Mouse (Mus musculus) G1E-ER4 (cell line): ENCODE results near the gene Cep57. TPM values are rescaled to one million over a fixed set of nuclear protein-coding genes. Genes with fewer than 3 reads are reported as not detected.

Experiments used
- GATA1 ChIP-seq: IDR thresholded peaks from one replicate; pipeline ENCODE4 v1.8.0; 2012; ENCODE audit warnings: low read length, inconsistent platforms
- polyA plus RNA-seq: library from polyadenylated mRNA; stranded (reverse); fragments of >175 nt; gene quantifications from 2 replicates; pipeline ENCODE4 v1.2.3, GENCODE M21; 2012

Cep57 gene
- polyA plus RNA-seq, 1 experiment: 20.1 TPM

- TF ChIP-seq GATA1: no peak
These were observed 6.1 kb downstream of the Cep57 start for GRCm38 (mm10) chr9:13820774-13821173.

GRCm38 (mm10) chr9:13818369-13818768, 8.5 kb downstream of the Cep57 start:
- TF ChIP-seq GATA1: no peak

GRCm38 (mm10) chr9:13809937-13810336, 17.0 kb downstream of the Cep57 start:
- no peak for TF ChIP-seq GATA1

- TF ChIP-seq GATA1: no peak
These were observed 19.2 kb downstream of the Cep57 start for GRCm38 (mm10) chr9:13807657-13808056.

- no peak for TF ChIP-seq GATA1
These were observed 20.1 kb downstream of the Cep57 start for GRCm38 (mm10) chr9:13806854-13807253.

- no peak for TF ChIP-seq GATA1
These were observed 22.4 kb downstream of the Cep57 start for GRCm38 (mm10) chr9:13804480-13804879.

GRCm38 (mm10) chr9:13794756-13795155, 32.2 kb downstream of the Cep57 start:
- TF ChIP-seq GATA1: no peak

GRCm38 (mm10) chr9:13794302-13794701, 32.6 kb downstream of the Cep57 start:
- TF ChIP-seq GATA1: no peak

- no peak for TF ChIP-seq GATA1
These were observed 44.9 kb downstream of the Cep57 start for GRCm38 (mm10) chr9:13781985-13782384.

- no peak for TF ChIP-seq GATA1
These were observed 52.2 kb downstream of the Cep57 start for GRCm38 (mm10) chr9:13774732-13775131.

- no peak for TF ChIP-seq GATA1
These were observed 60.3 kb downstream of the Cep57 start for GRCm38 (mm10) chr9:13766570-13766969.

- TF ChIP-seq GATA1: no peak
These were observed 61.3 kb downstream of the Cep57 start for GRCm38 (mm10) chr9:13765624-13766023.

GRCm38 (mm10) chr9:13760430-13760829, 66.5 kb downstream of the Cep57 start:
- TF ChIP-seq GATA1: no peak

Other genes starting within 250 kb of the Cep57 start
- 11.5 and 12.8 TPM in 2 replicates for gene Mtmr2, start 78.7 kb downstream of the Cep57 start, polyA plus RNA-seq
- gene Fam76b, start 609 bp upstream of the Cep57 start, polyA plus RNA-seq: 25.7 and 35.6 TPM in 2 replicates